Mouse (Mus musculus) midbrain, postnatal 0 days (tissue): ENCODE data around the gene Adgrl3. TPM values are rescaled to one million over a fixed set of nuclear protein-coding genes. Genes with fewer than 3 reads are reported as not detected.

Source experiments
- ATAC-seq: fragments of 200-750 bp; cut with Nextera tagmentation; 2 replicates; pipeline ENCODE4 v1.8.0; 2017; ENCODE audit warnings: moderate number of reproducible peaks, mild to moderate bottlenecking, moderate TSS enrichment, moderate library complexity; ENCODE audit not compliant: low FRiP score
- DNase-seq: peaks from one replicate; pipeline ENCODE4 v3.0.0-alpha.2; 2015; ENCODE audit warnings: low spot score
- H3K27ac ChIP-seq: fragments of 300-500 bp; sonication (generic); 2 replicates; pipeline ENCODE4 v1.5.1; 2014; ENCODE audit warnings: low read depth, mild to moderate bottlenecking, low read length, mixed read lengths
- H3K27me3 ChIP-seq: fragments of 300-500 bp; sonication (generic); 2 replicates; pipeline ENCODE4 v1.6.1; 2014; ENCODE audit warnings: low read length, control low read depth, mixed read lengths; ENCODE audit not compliant: insufficient read depth
- H3K36me3 ChIP-seq: fragments of 300-500 bp; sonication (generic); 2 replicates; pipeline ENCODE4 v1.6.1; 2014; ENCODE audit warnings: low read length, control low read depth, mixed read lengths; ENCODE audit not compliant: insufficient read depth
- H3K4me1 ChIP-seq: fragments of 300-500 bp; sonication (generic); 2 replicates; pipeline ENCODE4 v1.6.1; 2014; ENCODE audit warnings: mild to moderate bottlenecking, control low read depth, antibody characterized with exemption, low read length, mixed read lengths; ENCODE audit not compliant: insufficient read depth
- H3K4me2 ChIP-seq: fragments of 300-500 bp; sonication (generic); 2 replicates; pipeline ENCODE4 v1.6.1; 2014; ENCODE audit warnings: low read depth, mild to moderate bottlenecking, low read length, mixed read lengths; ENCODE audit not compliant: poor library complexity, severe bottlenecking
- H3K4me3 ChIP-seq: fragments of 300-500 bp; sonication (generic); 2 replicates; pipeline ENCODE4 v1.5.1; 2014; ENCODE audit warnings: low read depth, mild to moderate bottlenecking, low read length, moderate library complexity
- H3K9ac ChIP-seq: fragments of 300-500 bp; sonication (generic); replicated peaks from 2 replicates; pipeline ENCODE4 v1.6.1; 2014; ENCODE audit warnings: mild to moderate bottlenecking, low read length, moderate library complexity, mixed read lengths; ENCODE audit not compliant: poor library complexity, severe bottlenecking
- H3K9me3 ChIP-seq: fragments of 300-500 bp; sonication (generic); 2 replicates; pipeline ENCODE4 v1.6.1; 2016; ENCODE audit warnings: low read length, control low read depth
- CTCF ChIP-seq: IDR thresholded peaks from 2 replicates; pipeline ENCODE4 v1.5.1; 2016; ENCODE audit warnings: antibody characterized with exemption, mild to moderate bottlenecking
- WGBS: fragments of 180-500 bp; shearing (Covaris S2); extraction: QIAGEN DNeasy Blood & Tissue Kit; methylation state at CpG from one replicate; pipeline ENCODE4 v1.1.7; 2014; 5-methylcytosine and 5-hydroxymethylcytosine counted together
- polyA plus RNA-seq: library from polyadenylated mRNA; unstranded; fragments of >200 nt; fragmentation: Nextera tagmentation; extraction: Ambion mirVana; gene quantifications from 2 replicates; pipeline ENCODE4 v1.2.1, GENCODE M21; 2015
- total RNA-seq: library from RNA; depleted of rRNA; stranded (reverse); fragments of >200 nt; gene quantifications from 2 replicates; pipeline ENCODE4 v1.2.3, GENCODE M21; 2014

The Adgrl3 gene
- total and polyA plus RNA-seq, 2 experiments from 2014 or later, result 57.2 to 338 TPM

DNA sequence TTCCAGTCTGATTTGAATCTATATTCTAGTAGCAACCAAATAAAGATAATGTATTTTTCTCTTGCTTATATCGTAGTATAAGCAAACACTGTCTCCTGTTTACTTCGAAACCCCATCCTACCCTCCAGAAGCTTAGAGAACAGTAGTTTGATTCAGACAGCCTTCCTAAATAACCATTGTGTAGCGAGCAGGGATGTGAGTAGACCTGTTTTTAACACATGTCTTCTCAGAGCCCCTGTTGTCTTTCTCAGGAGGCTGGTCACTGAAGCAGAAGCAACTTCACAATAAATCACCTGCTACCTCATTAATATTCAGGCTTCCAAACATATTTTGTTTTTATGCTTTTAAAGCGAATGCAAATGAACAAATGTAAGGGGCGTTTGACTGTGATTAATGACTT, 756.8 kb downstream of the Adgrl3 start:
- no peak for ATAC-seq
- no peaks in the 10 kb centered on the region for H3K27me3 ChIP-seq
- TF ChIP-seq CTCF, result no peak
- no peak overlapping the region for H3K4me2 ChIP-seq
- no peaks in the 10 kb centered on the region for H3K36me3 ChIP-seq
- H3K9ac ChIP-seq, result no peak overlapping the region
- WGBS, result 72% methylated on average over 5 of the region's 5 CpGs
- H3K9me3 ChIP-seq, result no peaks in the 10 kb centered on the region
- no peak overlapping the region for H3K4me3 ChIP-seq
- H3K27ac ChIP-seq, result no peak overlapping the region
- H3K4me1 ChIP-seq, result no peaks in the 10 kb centered on the region
- peak; percentile 22 for DNase-seq

DNA sequence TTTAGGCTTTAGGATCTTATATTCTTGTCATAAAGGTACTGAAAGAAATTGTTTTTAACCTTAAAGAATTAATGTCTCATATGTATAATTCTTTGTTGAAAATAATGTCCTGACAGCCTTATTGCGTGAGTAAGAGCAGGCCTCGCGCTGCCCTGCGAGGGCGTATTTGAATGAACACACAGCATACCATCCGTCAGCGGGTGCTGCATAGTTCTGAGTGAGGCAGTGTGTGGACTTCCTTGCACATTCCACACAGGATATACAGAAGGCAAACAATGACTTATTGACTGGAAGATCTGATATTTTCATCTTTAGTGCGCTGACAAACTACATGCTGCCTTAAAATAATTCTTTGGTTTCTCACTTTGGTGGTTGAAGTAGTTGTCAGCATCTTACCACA, 764.8 kb downstream of the Adgrl3 start:
- DNase-seq, result no peak
- no peak overlapping the region for H3K27ac ChIP-seq
- H3K4me1 ChIP-seq, result no peaks in the 10 kb centered on the region
- H3K4me2 ChIP-seq, result no peak overlapping the region
- no peak overlapping the region for H3K9ac ChIP-seq
- no peak for ATAC-seq
- H3K4me3 ChIP-seq, result no peak overlapping the region
- no peaks in the 10 kb centered on the region for H3K27me3 ChIP-seq
- WGBS, result 76% methylated on average over 8 of the region's 8 CpGs
- no peak for TF ChIP-seq CTCF
- H3K9me3 ChIP-seq, result no peaks in the 10 kb centered on the region
- H3K36me3 ChIP-seq, result no peaks in the 10 kb centered on the region

DNA sequence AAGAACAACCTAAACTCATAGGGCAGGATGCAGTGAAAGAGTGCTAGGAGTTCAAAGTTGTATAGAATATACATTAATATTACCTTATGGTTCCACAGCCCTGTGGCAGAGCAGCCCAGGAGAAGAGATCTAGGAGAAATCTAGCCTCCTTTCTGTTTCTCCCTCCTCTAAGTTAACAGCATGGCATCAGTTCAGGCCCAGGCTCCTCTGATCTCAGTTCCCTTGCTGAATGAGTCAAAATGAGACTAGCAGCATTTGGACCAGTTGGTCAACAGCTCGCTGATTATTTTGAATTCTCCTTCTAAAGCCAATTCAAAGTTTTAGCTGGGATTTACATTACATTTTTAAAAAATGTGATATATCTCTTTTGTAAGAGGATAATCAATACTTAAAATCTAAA, 770.8 kb downstream of the Adgrl3 start:
- DNase-seq, result no peak
- no peaks in the 10 kb centered on the region for H3K9me3 ChIP-seq
- TF ChIP-seq CTCF, result no peak
- no peak overlapping the region for H3K4me3 ChIP-seq
- no peak for ATAC-seq
- no peak overlapping the region for H3K27ac ChIP-seq
- WGBS, result 91% methylated on average over 1 of the region's 1 CpGs
- H3K4me2 ChIP-seq, result no peak overlapping the region
- H3K9ac ChIP-seq, result no peak overlapping the region
- peaks cover 9% of the 10 kb centered on the region for H3K36me3 ChIP-seq
- no peaks in the 10 kb centered on the region for H3K4me1 ChIP-seq
- no peaks in the 10 kb centered on the region for H3K27me3 ChIP-seq

DNA sequence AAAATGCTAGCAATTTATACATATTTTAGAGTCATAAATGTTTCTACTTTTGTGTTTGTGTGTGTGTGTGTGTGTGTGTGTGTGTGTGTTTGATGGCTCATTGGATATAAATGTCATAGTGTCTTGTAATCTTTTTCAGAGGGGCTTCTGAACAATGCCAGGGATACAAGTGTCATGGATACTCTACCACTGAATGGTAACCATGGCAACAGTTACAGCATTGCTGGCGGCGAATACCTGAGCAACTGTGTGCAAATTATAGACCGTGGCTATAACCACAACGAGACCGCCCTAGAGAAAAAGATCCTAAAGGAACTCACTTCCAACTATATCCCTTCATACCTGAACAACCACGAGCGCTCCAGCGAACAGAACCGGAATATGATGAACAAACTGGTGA, 774.2 kb downstream of the Adgrl3 start:
- Histone ChIP-seq H3K27me3 (no peaks in the 10 kb centered on the region), H3K4me3 (no peak overlapping the region), H3K9ac (no peak overlapping the region), H3K36me3 (peaks cover 9% of the 10 kb centered on the region), H3K4me2 (no peak overlapping the region), H3K27ac (no peak overlapping the region), H3K9me3 (no peaks in the 10 kb centered on the region), H3K4me1 (no peaks in the 10 kb centered on the region)
- DNase-seq, result no peak
- no peak for TF ChIP-seq CTCF
- WGBS, result 84% methylated on average over 9 of the region's 9 CpGs
- ATAC-seq, result no peak; the same call in 1 of the 2 replicates

DNA sequence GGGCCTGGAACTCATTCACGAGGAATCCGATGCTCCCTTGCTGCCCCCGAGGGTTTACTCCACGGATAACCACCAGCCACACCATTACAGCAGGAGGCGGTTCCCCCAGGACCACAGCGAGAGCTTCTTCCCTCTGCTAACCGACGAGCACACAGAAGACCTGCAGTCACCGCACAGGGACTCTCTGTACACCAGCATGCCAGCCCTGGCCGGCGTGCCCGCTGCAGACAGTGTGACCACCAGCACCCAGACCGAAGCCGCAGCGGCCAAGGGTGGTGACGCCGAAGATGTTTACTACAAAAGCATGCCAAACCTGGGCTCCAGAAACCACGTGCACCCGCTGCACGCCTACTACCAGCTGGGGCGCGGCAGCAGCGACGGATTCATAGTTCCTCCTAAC, 774.7 kb downstream of the Adgrl3 start:
- Histone ChIP-seq H3K4me3 (no peak overlapping the region), H3K4me2 (no peak overlapping the region), H3K27me3 (no peaks in the 10 kb centered on the region), H3K9me3 (no peaks in the 10 kb centered on the region), H3K27ac (no peak overlapping the region), H3K4me1 (no peaks in the 10 kb centered on the region), H3K36me3 (peaks cover 9% of the 10 kb centered on the region), H3K9ac (no peak overlapping the region)
- DNase-seq, result no peak
- no peak for TF ChIP-seq CTCF
- ATAC-seq, result 0 out of 2 replicates have a peak, but pooled peaks have one; percentile 23
- WGBS, result 94% methylated on average over 24 of the region's 24 CpGs

DNA sequence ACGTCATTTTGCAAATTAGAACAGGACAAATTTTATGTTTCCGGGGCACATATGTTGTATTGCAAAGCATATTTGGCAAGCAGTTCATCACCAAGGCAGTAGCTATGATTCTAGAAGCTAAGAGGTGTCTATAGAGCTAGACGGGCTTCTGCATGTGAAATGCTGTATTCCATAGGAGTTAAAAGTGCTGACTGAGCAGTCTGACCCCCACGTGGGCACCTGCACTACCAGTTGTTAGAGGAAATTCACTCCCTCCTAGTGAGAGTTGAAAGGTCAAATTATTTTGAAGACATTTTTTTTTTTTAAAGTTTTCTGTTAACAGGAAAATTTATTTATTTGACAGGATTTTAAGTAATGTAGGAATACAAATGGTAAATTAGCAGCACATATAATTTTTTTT, 776.2 kb downstream of the Adgrl3 start:
- TF ChIP-seq CTCF, result no peak
- whole genome bisulfite sequencing, result 85% methylated on average over 4 of the region's 4 CpGs

More for the DNA sequence above, 776.2 kb downstream of the Adgrl3 start:
- Histone ChIP-seq H3K4me3 (no peak overlapping the region), H3K9ac (no peak overlapping the region), H3K27ac (no peak overlapping the region), H3K4me1 (no peaks in the 10 kb centered on the region), H3K9me3 (no peaks in the 10 kb centered on the region), H3K4me2 (no peak overlapping the region), H3K36me3 (peaks cover 9% of the 10 kb centered on the region), H3K27me3 (no peaks in the 10 kb centered on the region)
- no peak for DNase-seq
- no peak for ATAC-seq
